Mouse (Mus musculus) heart, postnatal 10 days (tissue): ENCODE measurements around the gene Slc16a2. TPM values are rescaled to one million over a fixed set of nuclear protein-coding genes. Genes with fewer than 3 reads are reported as not detected.
A peak's percentile ranks its signal among the peaks of the same experiment; 100 is the strongest.

Experiments
- DNase-seq, 2 experiments: peaks; one replicate each; pipeline ENCODE4 v3.0.0; 2021
- intact Hi-C: fragments of 180-260 bp; cut with DNase I; formaldehyde crosslinking; loops from one replicate; pipeline ENCODE4 v1.15.1; 2025
- total RNA-seq, 2 experiments: library from RNA; stranded (reverse); gene quantifications; 2 replicates each; pipeline ENCODE4 v1.2.3; 2021

Slc16a2 gene
- total RNA-seq, 2 experiments from 2014 or later = 19.2 to 19.8 TPM

DNA sequence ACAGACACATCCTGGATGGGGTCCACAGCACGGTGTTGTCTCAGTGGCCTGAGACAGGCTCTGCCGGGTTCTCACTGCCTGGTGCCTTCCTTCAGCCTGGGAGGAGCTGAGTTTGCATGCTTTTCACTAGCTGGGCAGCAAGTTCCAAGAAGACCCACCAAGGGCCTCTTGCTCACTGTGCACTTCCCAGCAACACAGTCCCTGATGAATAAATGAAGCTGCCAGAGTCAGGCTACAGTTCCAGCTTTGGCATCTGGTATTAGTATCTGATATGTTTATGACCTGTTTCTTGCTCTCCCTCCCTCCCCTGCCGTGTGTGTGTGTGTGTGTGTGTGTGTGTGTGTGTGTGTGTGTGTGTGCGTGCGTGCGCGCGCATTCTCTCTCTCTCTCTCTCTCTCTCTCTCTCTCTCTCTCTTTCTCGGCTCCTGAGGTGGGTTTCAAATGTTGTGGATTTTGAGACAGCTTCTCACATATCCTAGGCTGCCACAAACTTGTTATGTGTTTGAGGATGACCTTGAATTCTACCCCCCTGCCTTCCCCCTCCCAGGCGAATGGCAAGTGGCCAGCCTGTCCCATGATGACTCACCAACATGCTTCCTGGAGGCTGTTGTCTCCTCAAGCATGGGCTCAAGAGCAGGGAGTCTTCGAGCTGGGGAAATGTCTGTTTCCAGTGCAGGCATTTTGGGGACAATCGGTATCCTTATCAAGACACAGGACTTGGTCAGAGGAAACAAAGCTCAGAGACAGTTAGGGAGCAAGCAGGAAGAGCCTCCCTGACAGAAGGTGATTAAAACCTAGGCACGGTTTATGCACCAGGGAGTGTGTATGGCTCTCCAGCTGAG, 80.3 kb downstream of the Slc16a2 start:
- intact Hi-C loops = loop anchor here (2.0 to 5.0 kb wide), 2 partner anchors 47 to 81 kb away; partner anchors contain the start of gene Slc16a2
- DNase-seq = peak; percentile 56 to 65

DNA sequence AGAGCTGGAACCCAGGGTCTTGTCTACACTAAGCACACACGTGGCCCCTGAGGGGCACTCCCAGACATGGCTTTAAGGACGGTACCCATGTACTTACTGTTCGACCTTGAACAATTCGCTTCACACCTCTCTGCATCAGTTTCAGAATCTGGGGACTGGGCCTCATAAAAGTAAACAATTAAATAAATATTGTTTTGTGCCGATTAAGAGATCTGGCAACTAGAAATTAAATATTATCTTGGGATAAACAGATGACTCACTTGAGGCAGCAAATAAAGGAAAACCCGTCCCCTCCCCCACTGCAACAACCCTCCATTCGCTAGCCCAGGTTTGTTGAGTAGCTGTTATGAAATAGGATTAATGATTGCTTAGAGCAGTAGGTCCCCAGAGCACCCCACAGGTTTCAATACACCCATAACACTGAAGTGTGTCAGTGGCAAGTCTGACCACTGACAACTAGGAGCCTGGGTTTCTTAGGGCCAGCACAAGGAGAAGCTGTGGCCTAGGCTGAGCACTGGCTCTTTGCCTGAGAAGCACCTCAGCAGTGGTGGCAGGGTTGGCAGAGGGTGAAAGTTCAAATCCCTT, 87.7 kb downstream of the Slc16a2 start:
- no peak for DNase-seq
- intact Hi-C loops = no loop called here

DNA sequence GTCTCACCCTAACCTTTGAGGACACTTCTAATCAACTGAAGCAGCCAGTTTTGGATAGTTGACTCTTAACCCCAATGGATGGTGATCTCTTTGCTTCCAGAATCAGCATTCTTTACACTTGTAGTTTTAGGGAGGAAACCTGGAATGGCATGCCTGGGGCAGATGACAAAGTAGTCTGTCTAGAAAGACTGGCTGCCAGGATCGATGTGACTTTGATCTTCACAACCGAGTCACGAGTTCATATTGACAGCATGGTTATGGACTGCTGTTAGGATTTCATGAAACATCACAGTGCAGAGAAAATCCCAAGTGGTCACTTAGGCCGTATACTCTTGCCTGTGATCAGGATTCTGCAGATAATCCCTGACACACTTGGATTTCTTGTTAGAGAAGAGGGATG, 88.7 kb downstream of the Slc16a2 start:
- intact Hi-C loops = no loop called here
- DNase-seq = no peak

DNA sequence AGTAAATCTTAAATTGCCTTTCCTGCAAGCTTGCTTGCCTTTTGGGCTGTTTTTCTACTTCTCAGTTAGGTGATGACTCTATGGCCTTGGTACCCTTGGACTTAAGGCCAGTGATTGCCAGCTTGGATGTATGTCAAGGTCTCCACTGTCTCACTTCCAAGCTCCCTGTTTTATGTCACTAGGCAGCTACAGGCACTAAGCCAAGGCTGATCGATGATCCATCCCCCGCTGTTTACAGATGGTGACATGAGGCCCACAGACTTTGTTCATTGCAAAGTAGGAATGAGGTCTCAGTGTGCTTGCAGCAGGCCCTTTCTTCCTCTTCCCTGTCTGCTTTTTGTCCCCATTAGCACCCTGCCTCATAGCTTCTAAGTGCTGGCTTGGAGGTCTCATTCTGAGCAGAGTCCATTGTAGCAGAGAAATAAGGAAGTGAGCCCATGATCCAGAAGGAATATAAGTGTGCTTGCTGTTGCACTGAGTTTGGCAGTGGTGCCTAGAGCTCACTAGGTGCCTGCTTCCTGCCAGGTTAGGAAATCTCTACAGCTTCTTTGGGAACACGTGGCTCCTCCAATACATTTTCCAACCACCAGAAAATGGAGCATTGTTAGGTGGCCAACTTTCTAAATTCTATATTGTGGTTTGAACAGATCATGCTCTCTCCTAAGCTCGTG, 89.6 kb downstream of the Slc16a2 start:
- intact Hi-C loops = no loop called here

DNA sequence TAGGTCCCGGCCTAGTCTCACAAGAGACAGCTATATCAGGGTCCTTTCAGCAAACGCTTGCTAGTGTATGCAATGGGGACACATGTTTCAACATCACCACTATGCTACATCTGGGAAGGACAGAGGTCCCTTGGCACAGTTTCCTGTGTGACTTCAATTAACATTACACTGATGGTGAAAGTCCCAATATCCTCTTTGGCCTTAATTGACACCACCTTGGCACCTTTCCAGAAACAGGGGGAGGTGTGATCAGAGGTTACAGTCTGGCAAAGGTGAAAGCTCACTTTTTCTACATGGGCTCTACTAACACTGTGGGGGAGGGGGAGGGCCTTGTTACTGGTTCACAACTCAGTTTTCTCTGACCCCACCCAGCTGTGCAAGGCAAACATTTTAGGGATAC, 99.3 kb downstream of the Slc16a2 start:
- no peak for DNase-seq

More for the DNA sequence above, 89.6 kb downstream of the Slc16a2 start:
- no peak for DNase-seq

DNA sequence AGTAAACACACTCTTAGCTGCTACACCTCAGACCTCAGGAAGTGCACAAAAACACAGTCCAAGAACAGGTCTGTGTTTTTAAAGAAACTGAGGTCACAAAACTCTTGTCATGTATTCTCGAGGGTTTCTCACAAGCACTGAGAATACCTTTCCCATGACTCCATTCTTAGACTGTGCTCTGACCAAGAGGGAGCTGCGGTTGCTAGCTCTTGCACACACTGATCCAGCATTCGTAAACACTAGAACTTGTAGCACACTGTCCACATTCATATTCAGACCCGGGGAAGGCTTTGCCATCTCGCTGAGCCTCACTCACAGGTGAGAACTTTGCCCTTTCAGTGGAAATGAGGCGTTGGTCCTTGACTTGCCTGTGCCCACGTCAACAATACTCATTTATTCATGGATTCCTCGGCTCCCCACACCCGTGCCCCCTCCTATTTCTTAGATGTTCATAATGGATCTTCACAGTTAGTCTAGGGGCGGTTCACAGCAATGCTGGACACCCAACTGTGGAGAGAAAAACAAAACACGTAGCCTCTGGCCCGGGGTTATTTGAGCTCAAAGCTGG, 102.1 kb downstream of the Slc16a2 start:
- intact Hi-C loops = no loop called here

More for the DNA sequence above, 99.3 kb downstream of the Slc16a2 start:
- intact Hi-C loops = no loop called here

DNA sequence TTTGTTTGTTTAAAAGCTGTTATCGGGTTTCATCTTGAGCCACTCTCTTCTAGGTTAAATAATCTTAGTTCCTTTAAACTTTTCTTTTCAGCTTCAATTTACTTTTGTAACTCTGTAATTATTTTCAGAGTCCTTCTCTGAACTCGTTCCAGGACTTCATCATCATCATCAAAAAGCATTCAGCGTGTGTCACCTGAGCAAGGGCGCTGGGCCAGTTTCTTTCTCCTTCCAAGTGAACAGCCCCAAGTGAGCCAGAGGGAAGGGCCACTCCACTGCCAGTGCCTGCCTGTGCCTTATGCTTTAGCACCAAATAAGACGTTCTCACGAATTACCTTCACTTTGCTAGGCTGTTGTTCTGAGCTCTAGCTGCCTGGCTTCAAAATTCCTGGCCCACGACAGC, 108.9 kb downstream of the Slc16a2 start:
- DNase-seq = no peak
- intact Hi-C loops = no loop called here

More for the DNA sequence above, 102.1 kb downstream of the Slc16a2 start:
- no peak for DNase-seq

DNA sequence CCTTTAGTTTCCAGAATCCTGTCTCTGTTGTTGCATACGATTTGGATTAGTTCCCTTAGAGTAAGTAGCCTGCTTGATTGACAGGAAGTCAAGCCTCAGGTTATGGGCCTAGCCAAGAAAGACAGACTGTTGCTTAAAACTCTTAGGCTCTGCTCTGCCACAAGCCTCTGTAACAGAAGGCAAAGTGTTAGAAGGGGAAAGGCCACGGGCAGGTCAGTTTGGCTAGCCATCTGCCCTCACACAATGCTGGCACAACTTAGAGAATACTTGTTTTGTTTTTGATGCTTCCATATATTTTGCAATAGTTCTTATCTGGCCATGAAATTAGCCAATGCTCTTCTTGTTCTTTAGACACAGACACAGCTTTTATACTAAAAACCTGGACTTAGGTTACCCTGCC, 112.1 kb downstream of the Slc16a2 start:
- no peak for DNase-seq
- intact Hi-C loops = no loop called here

DNA sequence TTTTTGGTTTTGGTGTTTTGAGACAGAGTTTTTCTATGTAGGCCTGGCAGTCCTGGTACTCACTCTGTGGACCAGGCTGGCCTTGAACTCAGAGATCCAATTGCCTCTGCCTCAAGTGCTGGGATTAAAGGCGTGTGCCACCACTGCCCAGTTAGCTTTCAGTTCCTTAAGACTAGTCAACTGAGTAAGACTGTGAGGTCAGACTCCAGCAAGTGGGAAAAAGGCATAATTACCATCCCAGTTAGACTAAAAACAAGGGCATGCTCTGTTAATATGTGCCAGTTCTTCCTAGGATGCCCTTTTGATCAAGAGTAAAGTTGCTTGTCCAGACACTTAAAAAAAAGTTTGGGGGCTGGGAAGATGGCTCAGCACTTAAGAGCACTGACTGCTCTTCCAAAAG, 113.2 kb downstream of the Slc16a2 start:
- no peak for DNase-seq
- intact Hi-C loops = no loop called here

DNA sequence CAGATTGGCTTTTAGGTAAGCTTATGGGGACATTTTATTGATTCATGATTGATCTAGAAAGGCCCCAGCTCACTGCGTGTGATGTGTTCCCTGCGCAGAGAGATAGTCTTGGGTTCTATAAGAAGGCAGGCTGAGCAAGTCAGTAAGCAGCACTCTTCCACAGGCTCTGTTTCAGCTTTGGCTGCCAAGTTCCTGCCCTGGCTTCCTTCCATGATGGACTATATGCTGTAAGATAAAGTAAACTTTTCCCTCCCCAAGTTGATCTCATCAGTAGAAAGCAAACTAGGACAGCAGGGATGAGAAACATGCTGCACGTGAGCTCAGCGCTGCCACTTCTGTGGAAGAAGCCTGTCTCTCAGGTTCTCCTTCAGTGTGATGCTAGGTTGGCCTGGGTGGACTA, 117.2 kb downstream of the Slc16a2 start:
- no peak for DNase-seq
- intact Hi-C loops = no loop called here

DNA sequence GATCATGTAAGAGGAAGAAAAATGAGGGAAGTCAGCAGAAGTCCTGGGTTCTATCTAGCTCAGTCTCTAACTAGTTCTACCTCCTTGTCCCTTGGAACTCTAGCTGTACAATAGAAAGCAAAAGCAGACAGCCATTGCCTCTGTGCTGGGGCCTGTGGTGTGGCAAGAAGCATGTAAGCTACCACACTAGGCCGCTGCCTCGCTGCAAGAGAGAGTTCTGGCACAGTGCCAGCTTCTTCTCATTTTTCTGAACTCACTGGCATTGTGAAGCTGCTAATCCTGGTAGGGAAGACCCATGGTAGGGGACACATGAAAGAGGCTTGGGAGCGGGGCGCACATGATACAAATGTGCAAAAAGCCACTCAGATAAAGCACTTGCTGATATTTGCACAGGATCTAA, 117.8 kb downstream of the Slc16a2 start:
- DNase-seq = peak; percentile 20 to 32
- intact Hi-C loops = no loop called here

DNA sequence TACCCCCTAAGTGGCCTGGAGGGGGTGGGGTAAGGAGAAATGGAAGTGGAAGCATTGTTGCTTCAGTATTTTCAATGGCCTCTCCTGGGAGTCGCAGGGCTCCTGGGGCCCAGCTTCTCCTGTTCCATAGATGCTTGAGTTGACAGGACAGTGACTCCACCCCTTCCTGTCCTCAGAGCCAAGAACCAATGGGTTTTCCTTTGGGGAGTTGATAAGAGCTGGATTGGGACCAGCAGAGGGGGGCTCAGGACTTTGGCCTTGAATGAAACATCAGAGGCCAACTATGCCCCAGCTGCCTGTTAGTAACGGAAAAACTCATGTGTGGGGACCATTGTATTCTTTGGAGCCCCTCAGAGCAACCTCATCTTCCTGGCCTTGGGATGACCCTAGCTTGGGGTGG, 124.0 kb downstream of the Slc16a2 start:
- intact Hi-C loops = loop anchor here (2.0 to 10.0 kb wide), 3 partner anchors 217 to 1307 kb away; partner anchors contain the start of gene Rlim
- DNase-seq = peak; percentile 15 to 28

DNA sequence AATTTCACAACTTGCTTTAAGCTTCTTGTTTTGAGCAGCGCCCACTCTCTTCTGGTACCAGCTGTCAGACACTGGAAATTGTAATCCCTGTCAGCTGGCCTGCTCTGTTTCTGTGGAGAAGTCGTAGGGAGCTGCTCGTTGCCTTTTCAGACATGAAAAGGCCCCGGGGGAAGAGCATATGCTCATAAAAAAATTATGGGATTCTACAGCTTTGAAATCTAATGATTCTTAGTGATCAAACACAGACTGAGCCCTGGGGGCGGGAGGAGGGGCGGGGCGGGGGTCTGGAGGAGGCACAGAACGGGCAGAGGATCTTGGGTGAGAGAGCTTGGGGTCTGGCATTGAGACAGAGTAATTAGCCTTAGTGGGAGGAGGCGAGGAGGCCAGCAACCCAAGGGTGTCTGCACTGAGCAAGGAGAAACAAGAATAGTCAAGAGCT, 125.7 kb downstream of the Slc16a2 start:
- DNase-seq = peak; percentile 8 to 28
- intact Hi-C loops = loop anchor here (2.0 to 10.0 kb wide), 3 partner anchors 219 to 1309 kb away; partner anchors contain the start of gene Rlim

DNA sequence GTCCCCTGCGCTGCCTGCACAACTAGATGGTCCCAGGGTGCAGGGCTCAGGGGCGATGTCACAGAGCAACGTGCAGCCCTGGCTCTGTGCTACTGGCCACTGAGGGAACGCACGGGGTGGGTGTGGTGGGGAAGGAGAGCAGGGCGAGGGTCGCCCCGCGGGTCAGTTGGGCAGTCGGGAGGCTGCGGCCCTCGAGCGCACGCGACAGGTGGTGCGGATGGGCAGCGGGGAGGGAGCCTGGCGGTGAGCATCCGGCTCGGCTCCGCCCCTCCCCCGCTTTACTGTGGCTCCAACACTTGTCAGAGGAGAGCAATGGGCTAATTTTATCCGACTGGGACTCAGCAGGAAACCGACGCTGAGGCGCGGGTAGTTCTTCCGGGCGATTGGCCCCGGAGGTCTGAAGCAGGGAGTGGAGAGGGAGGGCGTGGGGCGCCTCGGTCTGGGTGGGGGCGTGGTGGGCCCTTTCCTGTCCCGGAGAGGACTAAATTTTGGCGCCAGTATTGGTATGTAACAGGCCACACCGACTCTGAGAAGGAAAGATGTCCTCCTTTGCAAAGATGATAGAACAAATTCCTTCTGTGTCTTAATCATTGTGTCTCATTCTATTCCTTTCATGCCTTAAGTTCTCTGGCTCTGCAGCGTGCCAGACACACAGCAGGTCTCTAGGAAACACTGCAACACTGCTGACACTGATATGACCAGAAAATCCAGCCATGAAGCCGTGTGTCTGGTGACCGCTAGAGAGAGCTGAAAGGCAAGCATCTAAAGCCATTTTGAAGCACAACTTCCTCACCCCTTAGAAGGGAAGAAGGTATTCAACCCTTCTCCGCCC, 126.4 kb downstream of the Slc16a2 start:
- intact Hi-C loops = loop anchor here (1.0 to 10.0 kb wide), 5 partner anchors 45 to 1309 kb away; partner anchors contain the start of genes Rlim and Slc16a2
- DNase-seq = peak; percentile 71 to 72

DNA sequence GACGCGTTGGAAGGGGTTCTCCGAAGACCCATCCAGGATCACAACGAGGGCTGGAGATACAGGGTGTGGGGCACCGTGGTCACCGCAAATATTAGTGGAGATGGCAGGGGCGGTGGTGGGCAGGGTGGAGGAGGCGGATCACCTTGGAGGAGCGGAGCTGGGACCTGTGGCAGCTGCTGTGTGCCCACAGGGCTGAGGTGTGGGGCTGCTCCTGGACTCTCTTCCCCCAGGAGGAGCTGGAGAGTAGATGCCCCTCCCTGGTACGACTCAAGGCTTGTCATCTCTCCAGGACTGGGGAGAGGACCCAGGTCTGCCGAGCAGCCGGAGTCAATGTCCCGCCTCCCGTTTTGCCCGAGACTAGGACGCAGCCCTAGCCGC, 127.0 kb downstream of the Slc16a2 start:
- DNase-seq = no peak
- intact Hi-C loops = loop anchor here (1.0 to 10.0 kb wide), 5 partner anchors 46 to 1310 kb away; partner anchors contain the start of genes Rlim and Slc16a2

DNA sequence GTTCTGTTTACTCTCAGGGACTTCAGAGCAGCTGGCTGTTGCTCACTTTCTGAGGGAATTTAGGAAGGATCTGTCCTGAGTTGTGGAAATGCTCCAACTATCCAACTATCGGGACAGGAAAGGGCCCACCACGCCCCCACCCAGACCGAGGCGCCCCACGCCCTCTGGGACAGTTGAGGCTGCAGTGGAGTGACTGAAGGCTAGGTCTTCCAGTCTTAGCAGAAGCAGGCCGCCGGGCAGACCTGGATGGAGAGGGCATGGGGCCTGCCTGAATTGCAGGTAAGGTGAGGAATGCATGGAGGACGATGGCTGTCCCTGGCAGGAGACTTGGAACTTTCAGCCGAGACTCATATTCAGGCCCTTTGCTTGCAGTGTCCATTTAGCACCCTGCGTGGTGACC, 127.4 kb downstream of the Slc16a2 start:
- intact Hi-C loops = loop anchor here (2.0 to 10.0 kb wide), 4 partner anchors 46 to 1310 kb away; partner anchors contain the start of genes Rlim and Slc16a2

DNA sequence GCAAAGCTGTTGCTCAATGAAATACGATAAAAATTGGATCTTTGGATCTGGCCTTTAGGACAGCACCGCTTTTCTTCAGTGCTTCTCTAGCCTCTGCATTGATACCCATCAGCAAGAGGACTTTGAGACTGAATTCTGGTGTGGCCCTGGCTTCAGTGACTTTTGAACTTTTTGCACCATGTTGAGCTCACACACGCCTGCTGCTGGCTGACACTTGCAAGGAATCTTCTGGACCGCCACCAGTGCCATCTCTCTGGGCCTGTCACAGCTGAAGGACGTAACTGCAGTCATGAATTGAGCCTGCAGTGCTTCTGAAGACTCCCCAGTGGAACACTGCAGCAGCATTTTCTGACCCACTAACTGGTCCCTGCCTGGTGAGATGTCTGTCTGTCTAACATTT, 128.9 kb downstream of the Slc16a2 start:
- intact Hi-C loops = loop anchor here (10.0 kb wide), 2 partner anchors 292 to 1312 kb away; partner anchors contain the start of gene Rlim
- no peak for DNase-seq

More for the DNA sequence above, 127.4 kb downstream of the Slc16a2 start:
- no peak for DNase-seq

DNA sequence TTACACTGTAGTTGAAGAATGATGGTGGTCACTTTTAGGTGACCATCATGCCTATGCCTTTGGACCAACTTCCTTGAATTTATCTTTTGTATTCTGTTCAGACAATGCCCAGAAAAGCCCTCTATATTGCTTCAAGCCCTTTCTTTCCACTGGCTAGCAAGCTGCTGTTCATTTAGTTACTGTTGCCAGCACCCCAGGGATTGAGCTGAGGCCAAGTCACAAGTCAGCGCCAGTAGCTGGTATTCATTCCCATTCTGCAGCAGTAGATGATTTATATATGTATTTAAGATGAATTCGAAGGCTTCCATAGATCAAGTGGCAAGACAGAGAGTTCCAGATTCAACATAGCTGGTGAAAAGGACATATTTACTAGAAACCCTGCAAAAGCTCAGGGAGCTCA, 133.2 kb downstream of the Slc16a2 start:
- intact Hi-C loops = no loop called here
- DNase-seq = no peak

DNA sequence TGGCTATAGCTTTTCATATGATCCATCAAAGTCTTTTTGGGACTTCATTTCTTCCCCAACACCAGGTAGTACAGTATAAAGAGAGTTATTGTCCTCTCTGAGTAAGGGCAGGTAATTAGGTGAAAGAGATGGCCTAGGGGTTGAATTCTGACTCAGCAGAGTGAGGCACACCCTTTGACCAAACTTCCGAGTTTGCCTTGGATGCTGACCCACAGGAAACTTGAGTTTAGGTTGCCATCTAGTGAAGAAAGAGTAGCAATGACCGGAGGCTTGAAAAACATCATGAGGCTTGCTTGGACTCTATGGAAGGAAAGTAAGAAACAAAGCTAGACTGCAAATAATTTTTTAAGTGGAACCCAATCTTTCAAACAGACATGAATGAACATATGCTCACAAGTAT, 147.1 kb downstream of the Slc16a2 start:
- intact Hi-C loops = loop anchor here (5.0 kb wide), 1 partner anchor 192 kb away; no protein-coding TSS in a partner anchor
- peak; percentile 10 to 14 for DNase-seq

DNA sequence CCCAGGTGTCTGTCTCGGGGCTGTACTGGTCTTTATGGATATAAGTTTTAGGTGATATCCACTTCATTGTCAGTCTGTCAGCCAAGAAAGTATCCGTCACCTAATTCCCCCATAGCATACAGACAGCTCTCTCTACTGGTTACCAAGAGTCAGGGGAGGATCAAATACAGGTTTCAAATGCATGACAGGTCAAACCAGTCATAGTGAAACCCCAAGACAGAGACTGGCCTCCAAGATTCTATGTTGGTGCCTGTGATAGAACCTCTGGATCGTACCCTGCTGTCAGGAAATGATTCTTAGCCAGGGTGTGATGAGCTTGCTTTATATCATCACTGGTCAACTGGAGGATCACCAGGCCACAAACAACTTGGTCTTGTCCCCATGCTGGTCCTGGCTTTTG, 148.0 kb downstream of the Slc16a2 start:
- intact Hi-C loops = loop anchor here (5.0 kb wide), 1 partner anchor 191 kb away; no protein-coding TSS in a partner anchor
- DNase-seq = no peak
